Mouse (Mus musculus) forebrain, embryonic 14.5 days (tissue): ENCODE measurements around the gene Olfr549. TPM values are rescaled to one million over a fixed set of nuclear protein-coding genes. Genes with fewer than 3 reads are reported as not detected.

Source experiments
- ATAC-seq: fragments of 200-750 bp; cut with Nextera tagmentation; 2 replicates; pipeline ENCODE4 v1.8.0; 2017; ENCODE audit warnings: mild to moderate bottlenecking, moderate library complexity
- DNase-seq: peaks from one replicate; pipeline ENCODE4 v3.0.0-alpha.2; 2015; ENCODE audit warnings: low spot score
- H3K27ac ChIP-seq: fragments of 300-500 bp; sonication (generic); 2 replicates; pipeline ENCODE4 v1.5.1; 2014; ENCODE audit warnings: low read depth, mild to moderate bottlenecking, control low read depth, low read length, moderate library complexity
- H3K27me3 ChIP-seq: fragments of 300-500 bp; sonication (generic); replicated peaks from 2 replicates; pipeline ENCODE4 v1.6.1; 2014; ENCODE audit warnings: low read length, control low read depth, mixed read lengths; ENCODE audit not compliant: control insufficient read depth, insufficient read depth
- H3K36me3 ChIP-seq: fragments of 300-500 bp; sonication (generic); 2 replicates; pipeline ENCODE4 v1.6.1; 2014; ENCODE audit warnings: low read length, control low read depth; ENCODE audit not compliant: control insufficient read depth, insufficient read depth
- H3K4me1 ChIP-seq: fragments of 300-500 bp; sonication (generic); 2 replicates; pipeline ENCODE4 v1.6.1; 2014; ENCODE audit warnings: antibody characterized with exemption, low read length, control low read depth; ENCODE audit not compliant: control insufficient read depth, insufficient read depth
- H3K4me2 ChIP-seq: fragments of 300-500 bp; sonication (generic); 2 replicates; pipeline ENCODE4 v1.6.1; 2014; ENCODE audit warnings: mild to moderate bottlenecking, control low read depth, low read length
- H3K4me3 ChIP-seq: fragments of 300-500 bp; sonication (generic); 2 replicates; pipeline ENCODE4 v1.5.1; 2014; ENCODE audit warnings: low read depth, low read length, control low read depth
- H3K9ac ChIP-seq: fragments of 300-500 bp; sonication (generic); 2 replicates; pipeline ENCODE4 v1.6.1; 2014; ENCODE audit warnings: mild to moderate bottlenecking, low read length, control low read depth, moderate library complexity
- H3K9me3 ChIP-seq: fragments of 300-500 bp; sonication (generic); replicated peaks from 2 replicates; pipeline ENCODE4 v1.6.1; 2016; ENCODE audit warnings: low read length, control low read depth, mixed read lengths; ENCODE audit not compliant: control insufficient read depth
- WGBS: fragments of 180-500 bp; shearing (Covaris S2); extraction: QIAGEN DNeasy Blood & Tissue Kit; methylation state at CpG from one replicate; pipeline ENCODE4 v1.1.7; 2014; 5-methylcytosine and 5-hydroxymethylcytosine counted together
- polyA plus RNA-seq: library from polyadenylated mRNA; unstranded; fragments of >200 nt; fragmentation: Nextera tagmentation; extraction: Ambion mirVana; gene quantifications from 2 replicates; pipeline ENCODE4 v1.2.1, GENCODE M21; 2014

Olfr549 gene
- polyA plus RNA-seq, result not detected in 2 replicates

DNA sequence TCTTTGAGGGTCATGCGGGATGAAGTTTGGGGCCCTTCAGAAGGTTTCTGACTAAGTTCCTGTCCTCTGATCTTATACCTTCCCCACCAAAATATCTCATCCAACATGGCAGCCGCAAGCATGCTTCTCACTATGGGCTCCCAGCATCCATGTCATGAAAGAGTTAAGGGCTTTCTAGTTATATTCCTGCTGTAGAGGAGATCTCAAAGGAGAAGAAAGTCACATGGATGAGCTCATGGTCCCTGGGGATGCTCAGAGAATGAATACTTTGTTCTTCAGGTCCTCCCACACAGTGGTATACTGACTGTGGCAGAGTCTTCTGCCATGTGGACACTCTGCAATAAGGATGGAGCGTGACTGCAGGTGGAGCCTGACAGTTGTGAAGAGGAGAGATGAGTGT, at the start of gene Olfr549:
Gene Olfr549, plus strand, starts transcription at position 301 of the 400 bp plus-strand sequence.
- Histone ChIP-seq H3K36me3 (no peaks in the 10 kb centered on the region), H3K27me3 (no peaks in the 10 kb centered on the region), H3K9me3 (no peaks in the 10 kb centered on the region), H3K27ac (no peak within 1 kb of the TSS), H3K4me1 (no peaks in the 10 kb centered on the region), H3K4me3 (no peak within 1 kb of the TSS), H3K9ac (no peak within 1 kb of the TSS), H3K4me2 (no peak within 1 kb of the TSS)
- 89% methylated on average over 3 of the region's 3 CpGs for WGBS
- DNase-seq (no peak), ATAC-seq (no peak)

DNA sequence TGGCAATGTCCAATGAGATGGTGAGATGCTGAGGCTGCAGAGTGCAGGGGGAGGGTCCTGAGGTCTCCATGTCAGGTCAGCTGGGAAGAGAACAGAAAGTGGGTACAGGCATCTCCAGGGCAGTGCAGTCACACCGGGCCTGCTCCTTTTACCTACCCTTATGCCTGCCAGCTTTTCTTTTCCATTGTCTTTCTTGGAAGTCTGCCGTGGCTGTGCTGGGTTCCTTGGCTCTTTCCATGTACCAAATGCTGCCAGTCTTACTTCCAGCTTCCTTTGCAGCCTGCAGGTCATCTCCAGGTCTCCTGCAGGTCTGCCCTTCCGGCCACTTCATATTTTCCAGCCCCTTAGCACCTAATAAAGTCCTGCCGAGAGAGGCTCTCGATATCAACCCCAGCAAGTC, 47.7 kb upstream of the Olfr549 start:
- Histone ChIP-seq H3K4me2 (no peak overlapping the region), H3K27ac (no peak overlapping the region), H3K4me3 (no peak overlapping the region), H3K27me3 (no peaks in the 10 kb centered on the region), H3K9ac (no peak overlapping the region), H3K36me3 (no peaks in the 10 kb centered on the region), H3K9me3 (no peaks in the 10 kb centered on the region), H3K4me1 (no peaks in the 10 kb centered on the region)
- no peak for ATAC-seq
- WGBS, result 87% methylated on average over 5 of the region's 5 CpGs
- DNase-seq, result no peak

DNA sequence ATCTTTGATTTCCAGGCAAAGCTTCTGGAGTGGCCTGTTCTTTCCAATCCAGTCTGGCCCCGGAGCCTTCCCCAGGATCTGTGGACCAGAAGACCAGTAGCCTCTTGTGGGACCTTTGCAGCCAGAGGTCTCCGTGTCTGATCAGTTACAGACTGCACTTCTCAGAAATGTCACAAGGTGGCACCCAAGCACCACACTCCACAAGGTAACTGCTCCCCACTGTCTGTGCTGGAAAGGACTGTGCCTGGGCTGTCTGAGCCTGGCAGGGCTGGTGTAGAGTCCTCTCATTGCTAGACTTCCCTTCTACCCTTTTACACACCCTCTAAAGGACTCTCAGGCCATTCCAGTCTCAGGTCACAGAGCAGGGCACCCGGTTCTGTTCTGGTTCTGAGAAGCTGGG, 42.8 kb upstream of the Olfr549 start:
- peak; percentile 82 for ATAC-seq

DNA sequence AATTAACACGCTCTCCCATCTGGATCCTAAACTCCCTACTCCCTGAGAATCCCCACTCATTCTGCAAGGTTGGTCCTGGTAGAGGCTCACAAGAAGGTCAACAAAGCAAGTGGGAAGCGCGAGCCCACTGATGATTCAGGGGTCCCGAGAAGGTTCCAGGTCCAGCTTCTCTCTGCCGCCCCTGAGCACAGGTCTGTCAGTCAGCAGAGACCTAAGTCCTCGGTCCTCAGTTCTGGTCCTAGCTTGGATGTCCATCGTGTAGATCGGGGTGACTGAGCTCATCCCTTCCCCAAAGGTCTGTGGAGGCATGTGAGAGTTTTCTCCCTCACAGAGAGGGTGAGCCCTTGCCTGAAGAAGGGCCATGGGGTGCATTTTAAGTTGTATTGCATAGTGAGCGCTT, 41.6 kb upstream of the Olfr549 start:
- Histone ChIP-seq H3K4me1 (no peaks in the 10 kb centered on the region), H3K27ac (no peak overlapping the region), H3K4me2 (no peak overlapping the region), H3K4me3 (no peak overlapping the region), H3K36me3 (no peaks in the 10 kb centered on the region), H3K27me3 (no peaks in the 10 kb centered on the region), H3K9me3 (no peaks in the 10 kb centered on the region), H3K9ac (no peak overlapping the region)
- WGBS, result 89% methylated on average over 9 of the region's 9 CpGs
- DNase-seq (no peak), ATAC-seq (no peak)

More for the DNA sequence above, 42.8 kb upstream of the Olfr549 start:
- H3K27me3 ChIP-seq, result no peaks in the 10 kb centered on the region
- no peak overlapping the region for H3K9ac ChIP-seq
- no peak overlapping the region for H3K4me3 ChIP-seq
- H3K9me3 ChIP-seq, result no peaks in the 10 kb centered on the region
- no peaks in the 10 kb centered on the region for H3K36me3 ChIP-seq
- no peaks in the 10 kb centered on the region for H3K4me1 ChIP-seq
- H3K27ac ChIP-seq, result no peak overlapping the region
- no peak overlapping the region for H3K4me2 ChIP-seq
- DNase-seq, result peak; percentile 76
- 53% methylated on average over 3 of the region's 3 CpGs for WGBS

DNA sequence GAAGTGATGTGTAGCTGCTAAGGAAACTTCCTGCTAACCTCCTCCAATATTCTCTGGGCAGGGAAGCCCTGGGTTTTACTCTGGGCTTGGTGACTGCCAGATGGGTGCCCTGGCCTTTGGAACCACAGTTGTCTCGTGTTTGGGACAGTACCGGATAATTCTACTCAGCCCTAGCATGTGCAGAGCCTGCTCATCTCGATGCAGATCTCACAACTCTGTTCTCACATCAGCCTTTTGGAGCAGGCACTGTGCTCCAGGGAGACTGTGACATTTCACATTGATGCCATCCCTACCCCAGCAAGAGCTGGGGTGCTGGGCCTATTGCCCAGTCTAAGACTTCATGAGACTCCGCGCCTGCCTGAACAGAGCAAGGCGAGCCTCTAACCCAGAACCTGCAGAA, 41.0 kb upstream of the Olfr549 start:
- WGBS, result 81% methylated on average over 6 of the region's 6 CpGs
- DNase-seq, result no peak
- no peaks in the 10 kb centered on the region for H3K4me1 ChIP-seq
- ATAC-seq, result no peak
- no peak overlapping the region for H3K9ac ChIP-seq
- H3K27me3 ChIP-seq, result peaks cover 2% of the 10 kb centered on the region; the same call in 1 of the 2 replicates
- H3K36me3 ChIP-seq, result no peaks in the 10 kb centered on the region
- H3K4me3 ChIP-seq, result no peak overlapping the region
- no peaks in the 10 kb centered on the region for H3K9me3 ChIP-seq
- no peak overlapping the region for H3K27ac ChIP-seq
- H3K4me2 ChIP-seq, result no peak overlapping the region

DNA sequence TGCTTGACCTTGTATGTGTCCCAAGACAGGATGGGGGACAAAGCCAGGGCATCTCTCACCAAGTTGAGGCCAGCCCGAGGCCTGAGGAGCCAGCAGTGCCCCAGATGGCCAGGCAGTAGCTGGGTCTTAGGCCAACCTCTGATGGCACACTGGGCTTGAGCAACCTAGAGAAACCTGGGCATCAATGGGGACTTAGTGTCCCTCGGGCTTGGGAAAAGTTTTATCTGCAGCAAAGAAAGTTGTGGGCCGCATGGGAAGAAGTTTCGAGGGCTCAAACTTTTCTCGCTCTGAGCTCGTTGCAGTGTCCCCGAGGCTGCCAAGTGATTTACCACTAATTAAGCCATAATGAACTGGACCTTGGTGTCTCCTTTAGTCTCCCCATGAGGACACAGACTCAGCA, 39.9 kb upstream of the Olfr549 start:
- H3K27ac ChIP-seq, result no peak overlapping the region
- no peak for ATAC-seq
- DNase-seq, result no peak
- H3K4me1 ChIP-seq, result no peaks in the 10 kb centered on the region
- no peak overlapping the region for H3K4me3 ChIP-seq
- peaks cover 10% of the 10 kb centered on the region; the same call in 1 of the 2 replicates for H3K27me3 ChIP-seq
- H3K36me3 ChIP-seq, result no peaks in the 10 kb centered on the region
- no peak overlapping the region for H3K9ac ChIP-seq
- WGBS, result 61% methylated on average over 7 of the region's 7 CpGs
- no peak overlapping the region for H3K4me2 ChIP-seq
- H3K9me3 ChIP-seq, result no peaks in the 10 kb centered on the region

DNA sequence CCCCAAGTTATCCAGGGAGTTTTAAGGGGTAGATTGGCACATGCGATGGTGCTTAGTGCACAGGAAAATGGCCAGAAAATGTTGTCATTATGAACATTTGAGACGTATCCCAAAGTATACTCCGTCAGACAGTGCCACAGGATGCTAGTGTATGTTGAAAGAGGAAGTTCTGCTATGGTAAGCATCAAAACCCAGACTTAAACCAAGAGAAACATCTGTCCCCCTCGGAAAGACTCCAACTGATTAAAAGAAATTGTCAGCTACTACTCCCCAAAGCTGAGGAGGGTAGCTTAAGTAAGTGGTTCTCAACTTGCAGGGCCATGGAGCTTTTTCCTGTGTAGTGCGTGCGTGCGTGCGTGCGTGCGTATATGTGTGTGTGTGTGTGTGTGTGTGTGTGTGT, 37.7 kb upstream of the Olfr549 start:
- Histone ChIP-seq H3K4me1 (0 out of 2 replicates have a peak, but pooled peaks cover 3% of the 10 kb centered on the region), H3K27ac (no peak overlapping the region), H3K27me3 (peaks cover 10% of the 10 kb centered on the region; the same call in 1 of the 2 replicates), H3K9ac (no peak overlapping the region), H3K36me3 (no peaks in the 10 kb centered on the region), H3K9me3 (no peaks in the 10 kb centered on the region), H3K4me2 (no peak overlapping the region), H3K4me3 (no peak overlapping the region)
- DNase-seq (no peak), ATAC-seq (no peak)
- WGBS, result 93% methylated on average over 10 of the region's 10 CpGs

DNA sequence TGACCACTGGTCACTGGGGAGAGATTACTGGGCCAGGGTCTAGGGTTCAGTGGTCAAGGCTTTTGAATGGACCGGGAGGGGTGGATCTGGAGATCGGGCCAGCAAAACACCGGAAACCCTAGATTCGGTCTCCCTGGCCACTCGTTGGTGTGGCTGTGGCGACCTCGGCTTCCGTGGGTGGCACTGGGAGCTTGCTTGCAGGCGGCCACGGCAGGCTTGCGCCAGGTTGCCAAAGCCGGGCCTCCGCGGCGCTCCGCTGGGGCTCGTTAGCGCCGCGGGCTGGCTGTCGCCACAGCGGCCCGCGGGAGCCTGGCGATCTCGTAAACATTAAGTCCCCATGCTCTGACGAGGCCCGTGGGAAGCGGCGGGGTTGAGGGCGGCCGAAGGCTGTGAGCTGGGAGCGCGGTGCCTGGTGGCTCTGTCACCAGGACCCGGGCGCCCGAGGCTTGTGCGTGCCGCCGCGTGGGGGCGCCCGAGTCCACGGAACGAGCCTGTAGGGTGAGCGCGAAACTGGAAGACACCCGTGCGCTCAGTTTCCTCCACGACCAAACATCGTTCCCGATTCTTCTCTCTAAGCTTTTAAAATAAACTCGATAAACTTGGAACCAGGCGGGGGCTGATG, 36.7 kb upstream of the Olfr549 start:
- Histone ChIP-seq H3K9me3 (no peaks in the 10 kb centered on the region), H3K9ac (peak overlapping the region; percentile 73), H3K4me1 (0 out of 2 replicates have a peak, but pooled peaks cover 5% of the 10 kb centered on the region), H3K4me2 (peak overlapping the region; percentile 85), H3K27me3 (peaks cover 10% of the 10 kb centered on the region; the same call in 1 of the 2 replicates), H3K4me3 (peak overlapping the region; percentile 43), H3K27ac (0 out of 2 replicates have a peak overlapping the region, but pooled peaks have one; percentile 14), H3K36me3 (no peaks in the 10 kb centered on the region)
- DNase-seq, result peak; percentile 90
- WGBS, result under 1% methylated on average over 53 of the region's 54 CpGs
- ATAC-seq, result peak; percentile 95

DNA sequence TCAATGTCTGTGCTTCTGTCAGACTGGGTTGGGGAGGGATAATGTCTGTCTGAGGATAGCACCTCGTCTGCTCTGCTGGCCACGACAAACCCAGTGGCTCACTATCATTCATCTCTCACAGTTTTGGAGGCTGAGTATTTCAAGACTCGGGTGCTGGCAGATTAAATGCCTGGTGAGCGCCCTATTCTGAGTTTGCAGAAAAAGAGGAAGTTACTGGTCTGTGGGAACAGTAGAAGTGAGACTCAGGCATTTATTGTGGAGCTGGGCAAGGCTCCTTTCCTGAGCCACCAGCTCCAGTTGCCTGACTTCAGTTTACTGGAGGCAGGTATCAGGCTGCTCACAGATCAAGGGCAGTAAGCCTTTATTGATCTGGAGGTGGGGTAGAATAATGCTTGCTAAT, 35.5 kb upstream of the Olfr549 start:
- Histone ChIP-seq H3K9ac (no peak overlapping the region), H3K27me3 (peaks cover 10% of the 10 kb centered on the region; the same call in 1 of the 2 replicates), H3K4me3 (no peak overlapping the region), H3K36me3 (no peaks in the 10 kb centered on the region), H3K27ac (no peak overlapping the region), H3K4me2 (no peak overlapping the region), H3K9me3 (no peaks in the 10 kb centered on the region), H3K4me1 (0 out of 2 replicates have a peak, but pooled peaks cover 5% of the 10 kb centered on the region)
- DNase-seq (no peak), ATAC-seq (no peak)
- 81% methylated on average over 4 of the region's 4 CpGs for WGBS
